Mouse (Mus musculus): ENCODE measurements around the gene Rpl13a. TPM values are rescaled to one million over a fixed set of nuclear protein-coding genes. Genes with fewer than 3 reads are reported as not detected.

Gene Rpl13a
- total RNA-seq, 1 experiment from 2014 or later = 3,242 TPM

Other genes starting within 250 kb of the Rpl13a start
- gene Med25, start 236.0 kb downstream of the Rpl13a start, total RNA-seq (2017) = 12.3 and 13.3 TPM in 2 replicates
- gene Fuz, start 232.7 kb downstream of the Rpl13a start, total RNA-seq (2017) = 14.7 and 28.1 TPM in 2 replicates
- gene Ap2a1, start 199.3 kb downstream of the Rpl13a start, total RNA-seq (2017) = 22.4 and 31.1 TPM in 2 replicates
- gene Tsks, start 185.6 kb downstream of the Rpl13a start, total RNA-seq (2017) = not detected in 2 replicates
- gene Cpt1c, start 153.9 kb downstream of the Rpl13a start, total RNA-seq (2017) = 0.23 and 1.2 TPM in 2 replicates
- gene Prmt1, start 142.2 kb downstream of the Rpl13a start, total RNA-seq (2017) = 143 and 170 TPM in 2 replicates
- gene Irf3, start 131.1 kb downstream of the Rpl13a start, total RNA-seq (2017) = 92.9 and 129 TPM in 2 replicates
- gene Bcl2l12, start 130.0 kb downstream of the Rpl13a start, total RNA-seq (2017) = 29.5 and 33.8 TPM in 2 replicates
- gene Scaf1, start 112.4 kb downstream of the Rpl13a start, total RNA-seq (2017) = 9.6 and 17.0 TPM in 2 replicates
- gene Rras, start 110.8 kb downstream of the Rpl13a start, total RNA-seq (2017) = 1.1 TPM in 1 of 2 replicates, not detected in the other
- gene Prr12, start 75.9 kb downstream of the Rpl13a start, total RNA-seq (2017) = 2.2 and 7.5 TPM in 2 replicates
- gene Nosip, start 66.3 kb downstream of the Rpl13a start, total RNA-seq (2017) = 66.0 and 71.2 TPM in 2 replicates
- 3.4 and 3.8 TPM in 2 replicates for gene Prrg2, start 66.1 kb downstream of the Rpl13a start, total RNA-seq (2017)
- 23.2 and 37.1 TPM in 2 replicates for gene Rcn3, start 36.5 kb downstream of the Rpl13a start, total RNA-seq (2017)
- gene Fcgrt, start 24.9 kb downstream of the Rpl13a start, total RNA-seq (2017) = 4.0 and 4.7 TPM in 2 replicates
- 1,473 and 1,910 TPM in 2 replicates for gene Rps11, start 4.3 kb downstream of the Rpl13a start, total RNA-seq (2017)
- gene Gm45713, start 7.5 kb upstream of the Rpl13a start, total RNA-seq (2017) = not detected in 2 replicates
- 5.8 and 13.0 TPM in 2 replicates for gene Flt3l, start 7.7 kb upstream of the Rpl13a start, total RNA-seq (2017)
- gene Pih1d1, start 25.5 kb upstream of the Rpl13a start, total RNA-seq (2017) = 35.2 and 59.8 TPM in 2 replicates
- 32.2 and 37.9 TPM in 2 replicates for gene Aldh16a1, start 25.8 kb upstream of the Rpl13a start, total RNA-seq (2017)
- not detected in 2 replicates for gene Slc17a7, start 35.2 kb upstream of the Rpl13a start, total RNA-seq (2017)
- gene Gfy, start 50.8 kb upstream of the Rpl13a start, total RNA-seq (2017) = not detected in 2 replicates
- gene Pth2, start 52.2 kb upstream of the Rpl13a start, total RNA-seq (2017) = not detected in 2 replicates
- gene Ccdc155, start 76.1 kb upstream of the Rpl13a start, total RNA-seq (2017) = 0.18 and 2.0 TPM in 2 replicates
- 6.7 and 17.4 TPM in 2 replicates for gene Dkkl1, start 83.4 kb upstream of the Rpl13a start, total RNA-seq (2017)
- gene Tead2, start 87.0 kb upstream of the Rpl13a start, total RNA-seq (2017) = 0.55 and 0.87 TPM in 2 replicates
- 28.9 and 41.4 TPM in 2 replicates for gene Cd37, start 110.4 kb upstream of the Rpl13a start, total RNA-seq (2017)
- not detected in 2 replicates for gene Slc6a16, start 112.3 kb upstream of the Rpl13a start, total RNA-seq (2017)
- gene Slc6a21, start 148.8 kb upstream of the Rpl13a start, total RNA-seq (2017) = not detected in 2 replicates
- gene Trpm4, start 205.0 kb upstream of the Rpl13a start, total RNA-seq (2017) = 3.1 and 3.4 TPM in 2 replicates
- 0.41 TPM in 1 of 2 replicates, not detected in the other for gene Hrc, start 206.5 kb upstream of the Rpl13a start, total RNA-seq (2017)
- gene Ppfia3, start 238.3 kb upstream of the Rpl13a start, total RNA-seq (2017) = not detected in 2 replicates
- gene Lin7b, start 241.8 kb upstream of the Rpl13a start, total RNA-seq (2017) = 1.9 TPM in 1 of 2 replicates, not detected in the other